Mouse (Mus musculus): ENCODE measurements around the gene Asxl2. TPM values are rescaled to one million over a fixed set of nuclear protein-coding genes. Genes with fewer than 3 reads are reported as not detected.

The Asxl2 gene
- polyA plus RNA-seq, 1 experiment from 2014 or later = 13.1 TPM

Other genes with a start within 250 kb of the Asxl2 start
- 81.9 and 94.4 TPM in 2 replicates for gene Rab10, start 116.9 kb upstream of the Asxl2 start, polyA plus RNA-seq (2016; fragmentation: Nextera tagmentation; extraction: Ambion mirVana)
- 23.9 and 32.5 TPM in 2 replicates for gene Kif3c, start 61.7 kb upstream of the Asxl2 start, polyA plus RNA-seq (2016; fragmentation: Nextera tagmentation; extraction: Ambion mirVana)
- 36.0 and 36.7 TPM in 2 replicates for gene Dtnb, start 145.5 kb downstream of the Asxl2 start, polyA plus RNA-seq (2016; fragmentation: Nextera tagmentation; extraction: Ambion mirVana)